Mouse (Mus musculus): ENCODE results near the gene Tuba1b.
"Not testable (repeated sequence)": the region's sequence is repeated elsewhere in the genome, so short reads cannot be mapped to it uniquely, and the experiment has no call there.

Gene Tuba1b

DNA sequence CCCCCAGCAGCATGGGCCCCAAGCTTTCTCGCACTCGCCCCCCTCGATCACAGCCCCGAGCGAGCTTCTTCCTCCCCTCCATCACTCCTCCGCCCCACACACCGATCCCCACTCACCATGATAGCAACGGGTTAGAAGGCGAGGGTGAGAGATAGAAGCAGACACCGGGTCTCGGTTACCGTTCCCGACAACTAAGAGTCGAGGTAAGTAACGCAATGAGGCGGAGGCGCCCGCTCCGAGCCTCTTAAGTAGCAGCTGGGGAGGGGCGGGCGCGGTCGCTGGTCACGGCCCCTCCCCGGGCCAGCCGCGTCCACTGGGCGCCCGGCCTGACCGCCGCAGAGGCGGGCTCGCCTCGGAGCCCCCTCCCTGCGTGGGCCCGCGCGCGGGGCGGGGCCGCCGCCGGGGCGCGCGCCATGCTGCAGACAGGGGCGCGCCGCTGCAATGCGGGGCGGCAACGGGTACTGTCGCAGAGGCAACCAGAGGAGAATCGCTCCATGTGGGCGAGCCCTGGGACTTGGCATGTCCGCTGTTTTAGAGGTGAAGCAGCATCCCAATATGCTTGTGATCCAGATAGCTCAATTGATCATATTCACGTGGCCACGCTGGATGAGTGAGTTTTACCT is at the start of gene Tuba1b:
Gene Tuba1b, minus strand, starts transcription at position 349 of the 623 bp plus-strand sequence.
- peak; percentile 93 to 95 for DNase-seq

DNA sequence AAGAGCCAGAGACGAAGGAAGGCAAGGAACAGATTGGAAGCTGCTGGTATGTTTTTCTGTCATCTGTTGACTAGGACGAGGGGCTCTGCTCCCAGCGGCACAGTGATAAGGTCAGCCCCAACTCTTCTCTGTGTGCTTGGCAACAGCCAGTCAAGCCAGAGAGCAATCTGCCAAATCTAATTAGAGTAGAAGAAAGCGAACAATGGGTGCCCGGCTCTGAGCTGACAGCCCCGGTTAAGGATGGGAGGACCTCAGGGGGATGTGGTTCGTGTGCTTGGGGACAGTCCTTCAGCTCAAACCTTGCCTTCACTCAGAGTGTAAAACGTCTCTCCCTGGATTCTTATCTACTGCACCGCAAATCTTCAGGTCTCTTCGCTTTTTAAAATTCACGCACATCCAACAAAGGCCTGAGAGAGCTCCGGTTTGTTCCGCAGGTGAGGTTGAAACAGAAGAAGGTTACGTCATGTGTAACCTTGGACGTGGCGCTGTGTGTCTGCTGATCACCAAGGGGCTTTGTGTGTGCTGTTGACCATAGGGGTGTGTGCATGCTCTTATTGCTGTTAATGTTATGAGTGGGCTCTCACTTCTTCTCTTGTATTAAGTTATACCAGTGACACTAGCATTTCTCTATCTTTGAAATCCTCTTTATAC is 49.2 kb upstream of the Tuba1b start:
- DNase-seq, result no peak

DNA sequence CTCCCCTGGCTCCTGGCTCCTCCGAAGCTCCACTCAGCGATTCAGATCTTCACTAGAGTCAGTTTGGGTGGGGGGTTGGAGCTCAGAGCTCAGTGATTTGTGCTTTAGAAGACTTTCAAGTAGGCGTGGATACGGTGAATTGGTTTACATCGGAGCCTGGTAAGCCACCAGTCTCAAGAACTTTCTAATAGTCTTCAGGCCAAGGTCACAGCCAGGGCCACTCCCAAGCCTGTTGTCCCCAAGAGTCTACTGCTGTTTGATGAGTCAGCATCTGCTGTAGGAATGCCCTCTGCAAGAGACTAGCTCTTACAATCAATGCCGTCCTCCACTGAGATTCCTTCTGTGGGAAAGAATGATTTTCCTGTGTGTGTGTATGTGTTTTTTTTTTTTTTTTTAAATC is 47.7 kb upstream of the Tuba1b start:
- no peak for DNase-seq

DNA sequence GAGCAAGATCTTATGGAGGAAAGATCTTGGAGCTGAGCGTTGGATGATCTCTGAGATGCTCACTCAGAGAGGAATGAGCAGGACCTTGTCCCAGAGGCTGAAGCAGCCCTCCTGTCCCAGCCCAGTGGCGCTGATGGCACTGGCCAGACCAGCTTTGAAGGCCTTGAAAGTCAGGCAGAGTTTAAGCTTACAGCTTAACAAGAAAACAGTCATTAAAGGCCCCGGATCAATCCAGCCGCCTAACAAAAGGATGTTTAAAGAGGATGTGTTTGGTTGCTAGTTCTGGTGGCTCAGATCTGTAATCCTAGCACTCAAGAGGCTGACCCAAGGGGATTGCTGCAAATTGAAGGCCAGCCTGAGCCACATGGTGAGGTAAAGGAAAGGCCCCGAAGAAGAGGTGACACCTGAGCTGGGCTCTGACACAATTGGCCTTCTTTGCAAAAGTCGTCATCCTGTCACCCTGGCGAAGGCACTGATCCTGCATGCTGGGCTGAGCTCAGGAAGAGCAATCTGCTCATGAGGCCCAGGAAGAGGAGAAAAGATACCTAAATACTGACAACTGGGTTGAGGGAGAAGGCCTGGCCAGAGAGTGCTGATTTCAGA is 45.7 kb upstream of the Tuba1b start:
- no peak for DNase-seq

DNA sequence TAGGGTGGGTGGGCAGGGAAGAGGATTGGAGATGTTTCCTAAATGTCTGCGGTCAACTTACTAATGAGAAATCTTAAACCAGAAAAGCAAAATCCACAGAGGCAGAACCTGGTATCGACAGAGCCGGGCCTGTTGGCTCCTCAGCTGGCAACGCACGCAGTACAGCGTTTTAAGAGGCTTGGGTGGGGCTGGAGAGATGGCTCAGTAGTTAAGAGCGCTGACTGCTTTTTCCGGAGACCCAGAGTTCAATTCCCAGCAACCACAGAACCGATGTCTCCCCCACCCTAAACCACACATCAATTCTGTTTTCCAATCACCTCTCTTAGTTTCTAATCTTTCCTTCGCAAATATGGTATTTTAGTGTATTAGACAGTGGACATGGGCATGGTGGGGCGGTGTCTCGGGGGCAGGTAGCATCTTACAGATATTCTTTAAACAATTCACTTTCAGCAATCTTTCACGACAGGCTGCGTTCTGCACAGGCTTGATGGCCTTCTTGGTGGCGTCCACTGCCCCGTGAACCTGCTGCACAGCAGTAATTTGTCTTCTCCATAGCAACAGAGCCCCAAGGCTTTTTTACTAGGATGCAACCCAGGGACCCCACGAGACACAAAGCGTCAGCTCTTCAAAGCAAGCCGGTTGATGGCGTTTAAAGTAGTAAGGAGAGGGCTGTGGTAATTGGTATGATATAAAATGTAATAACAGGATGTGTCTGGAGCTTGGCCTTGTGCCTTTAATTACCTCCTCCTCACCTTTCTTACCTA is 44.2 kb upstream of the Tuba1b start:
- DNase-seq, result no peak

DNA sequence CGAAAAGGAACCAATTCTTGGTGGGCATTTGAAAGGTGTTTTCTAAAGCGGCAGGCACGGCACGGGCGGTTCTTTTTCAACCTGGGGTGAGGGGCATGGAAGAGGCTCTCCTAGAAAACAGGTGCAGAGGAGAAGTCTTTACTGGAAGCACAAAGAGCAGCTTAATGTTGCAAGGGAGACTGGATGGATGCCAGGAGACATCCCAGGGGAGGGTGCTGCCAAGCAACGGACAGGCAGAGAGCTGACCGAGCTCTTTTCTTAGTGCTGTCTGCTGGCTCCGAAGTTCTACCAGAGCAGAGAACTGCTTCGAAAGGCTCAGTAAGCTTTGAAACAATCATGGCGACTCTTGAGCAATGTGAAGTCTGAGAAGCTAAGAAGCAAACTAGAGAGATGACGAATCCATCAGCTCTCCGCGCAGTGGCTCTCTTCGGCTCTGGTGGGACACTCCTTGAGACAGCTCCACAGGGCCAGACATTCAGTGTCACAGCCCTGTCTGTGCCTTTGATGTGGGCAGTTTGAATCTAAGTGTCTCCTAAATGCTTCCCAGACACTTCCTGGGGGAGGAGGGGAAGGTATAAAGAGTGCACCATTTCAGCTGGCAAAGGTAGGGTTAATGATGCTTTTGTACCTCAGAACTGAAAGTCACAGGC is 43.5 kb upstream of the Tuba1b start:
- peak; percentile 90 to 95 for DNase-seq

DNA sequence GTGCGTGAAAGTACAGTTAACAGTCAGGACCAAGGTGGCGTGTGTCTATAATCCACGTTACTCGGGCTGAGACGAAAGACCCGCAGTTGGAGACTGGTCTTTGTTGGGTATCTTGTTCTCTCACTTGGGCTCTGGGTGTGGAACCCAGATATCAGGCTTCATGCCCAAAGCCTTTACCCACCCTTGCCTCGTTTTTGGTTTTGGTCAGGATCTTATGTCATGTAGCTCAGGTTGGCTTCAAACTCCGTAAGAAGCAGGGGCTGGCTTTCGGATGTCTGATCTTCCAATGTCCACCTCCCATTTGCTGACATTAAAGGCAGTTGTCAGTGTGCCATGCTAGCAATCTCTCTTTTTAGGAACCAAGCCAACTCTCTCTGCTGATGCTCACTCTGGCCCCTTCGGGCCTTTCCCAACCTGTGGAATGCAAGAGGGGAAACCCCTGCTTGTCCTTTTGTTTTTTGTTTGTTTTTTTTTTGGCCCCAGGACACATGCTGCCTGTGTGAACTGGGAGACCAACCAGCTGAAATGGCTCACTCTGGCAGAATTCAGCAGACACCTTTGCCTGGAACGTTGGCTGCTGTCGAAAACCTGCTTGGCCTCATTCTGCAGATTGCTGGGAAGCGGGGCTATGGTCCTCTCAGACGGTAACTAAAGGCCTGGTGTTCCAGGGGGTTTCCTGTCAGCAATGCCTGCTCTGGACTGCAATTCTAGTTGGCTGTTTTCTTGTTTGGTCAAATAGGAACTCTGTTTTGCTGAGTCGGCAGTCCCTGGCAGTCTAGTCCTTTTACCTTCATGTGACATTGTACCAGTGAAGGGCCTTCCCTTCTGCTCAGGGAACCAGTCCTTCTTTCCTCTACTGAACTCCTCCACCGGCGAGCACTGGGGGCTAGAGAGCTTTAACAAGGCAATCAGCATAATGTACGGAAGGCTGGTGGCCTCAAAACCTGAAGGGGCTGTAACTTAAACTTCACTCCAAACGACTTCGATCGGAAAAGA is 42.7 kb upstream of the Tuba1b start:
- DNase-seq, result peak; percentile 53 to 68

DNA sequence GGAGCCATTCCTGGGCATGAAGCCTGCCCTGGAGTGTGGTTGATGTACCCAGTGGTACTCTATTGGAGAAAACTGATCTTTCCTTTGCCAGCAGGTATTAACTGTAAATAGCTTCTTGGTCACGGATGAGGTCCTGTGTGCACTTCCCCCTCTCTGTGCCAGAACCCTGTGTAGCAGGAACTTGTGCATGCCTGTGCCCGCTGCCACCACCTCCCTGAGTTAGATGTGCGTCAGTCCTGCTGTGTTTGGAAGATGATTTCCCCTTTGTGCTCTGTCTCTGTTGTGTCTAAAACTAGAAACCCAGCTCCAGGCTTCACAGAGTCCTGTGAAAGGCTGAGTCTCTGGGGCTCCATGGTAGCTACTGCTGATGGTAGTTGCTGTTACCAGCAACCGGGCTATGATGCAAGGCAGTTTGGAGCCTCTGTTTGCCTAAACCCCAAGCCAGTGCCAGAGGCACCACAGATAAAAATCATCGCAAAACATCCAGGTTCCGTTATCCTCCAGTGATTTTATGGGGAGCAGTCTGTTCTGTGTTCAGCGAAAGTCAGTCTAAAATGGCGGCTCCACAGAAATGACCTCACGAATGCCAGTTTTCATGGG is 38.8 kb upstream of the Tuba1b start:
- peak; percentile 51 to 60 for DNase-seq

DNA sequence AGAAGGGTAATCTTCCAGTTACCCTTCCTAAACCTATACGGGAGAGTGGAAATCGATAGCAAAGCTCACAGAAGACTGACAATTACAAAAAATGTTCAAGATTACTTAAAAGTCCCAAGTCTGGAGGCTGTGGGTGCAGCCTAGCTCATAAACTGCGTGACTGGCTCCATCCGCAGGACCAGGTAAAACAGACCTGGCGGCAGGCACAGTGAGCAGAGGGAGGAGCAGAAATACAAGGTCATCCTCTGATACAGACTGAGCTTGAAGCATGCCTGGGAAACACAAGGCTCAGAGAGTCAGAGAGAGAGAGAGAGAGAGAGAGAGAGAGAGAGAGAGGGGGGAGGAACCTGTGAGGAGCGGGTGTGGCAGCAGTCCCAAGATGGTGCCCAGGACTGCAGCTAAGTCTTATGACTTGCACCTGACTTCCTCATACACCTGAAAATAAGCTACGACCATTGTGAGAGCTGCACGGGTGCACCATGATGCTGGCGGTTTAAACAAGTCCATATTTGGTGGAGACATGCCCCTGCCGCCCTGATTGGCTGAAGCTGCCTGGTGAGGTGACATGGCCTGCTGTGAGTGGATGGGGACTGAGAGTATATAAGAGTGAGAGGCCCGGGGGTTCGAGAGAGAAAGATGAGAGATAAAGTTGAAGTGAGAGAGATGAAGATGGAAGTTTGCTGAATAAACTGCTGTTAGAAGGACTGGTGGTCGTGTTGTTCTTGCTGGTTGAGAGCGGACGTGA is 37.4 kb upstream of the Tuba1b start:
- not testable (repeated sequence) for DNase-seq

DNA sequence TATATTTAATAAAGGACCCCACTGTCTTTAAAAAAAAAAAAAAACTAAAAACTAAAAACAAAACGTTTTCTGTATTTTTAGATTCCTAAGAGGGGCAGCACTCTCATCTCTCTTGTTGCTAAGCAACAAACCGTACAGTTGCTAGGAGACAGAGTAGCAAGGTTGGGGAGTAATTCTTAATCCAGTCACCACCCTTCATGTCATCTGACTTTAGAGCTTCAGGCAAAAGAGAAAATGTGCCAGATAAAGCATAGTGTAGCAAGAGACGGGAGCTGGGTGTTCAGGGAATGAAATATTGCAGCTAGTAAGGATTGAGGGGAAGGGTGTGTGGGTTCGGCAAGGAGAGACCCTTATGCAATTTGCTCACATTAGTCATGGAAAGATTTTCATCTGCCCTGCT is 36.7 kb upstream of the Tuba1b start:
- no peak for DNase-seq

DNA sequence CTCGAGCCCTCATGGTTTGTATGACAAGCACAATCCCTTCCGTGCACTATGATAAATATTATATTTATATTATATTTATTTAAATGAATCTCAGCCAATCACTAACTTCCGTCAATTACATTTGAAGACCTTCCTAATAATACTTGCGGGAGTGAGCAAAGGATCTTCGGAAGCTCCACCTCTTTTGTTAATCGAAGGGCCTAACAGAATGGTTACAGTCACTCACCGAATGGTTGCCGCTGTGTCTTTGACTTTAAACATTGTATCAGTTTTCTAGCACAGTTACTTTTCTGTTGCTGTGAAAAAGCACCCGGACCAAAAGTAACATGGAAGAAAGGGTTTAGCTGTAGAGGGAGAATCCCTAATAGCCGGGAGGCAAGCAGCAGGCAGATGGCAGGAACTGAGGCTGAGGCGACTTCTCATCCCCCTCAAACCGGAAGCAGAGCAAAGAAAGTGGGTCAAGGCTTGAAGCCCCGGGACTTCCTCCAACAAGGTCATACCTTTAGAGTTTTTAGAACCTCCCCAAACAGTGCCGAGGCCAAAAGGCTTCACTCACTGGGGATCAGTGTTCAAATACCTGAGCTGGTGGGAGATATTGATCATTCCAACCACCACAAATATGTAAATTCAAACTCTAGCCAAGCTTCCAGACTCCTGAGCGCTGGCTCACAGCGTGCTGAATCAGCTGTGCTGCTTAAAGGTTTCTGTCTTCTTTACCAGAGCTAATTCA is 35.2 kb upstream of the Tuba1b start:
- DNase-seq, result no peak

DNA sequence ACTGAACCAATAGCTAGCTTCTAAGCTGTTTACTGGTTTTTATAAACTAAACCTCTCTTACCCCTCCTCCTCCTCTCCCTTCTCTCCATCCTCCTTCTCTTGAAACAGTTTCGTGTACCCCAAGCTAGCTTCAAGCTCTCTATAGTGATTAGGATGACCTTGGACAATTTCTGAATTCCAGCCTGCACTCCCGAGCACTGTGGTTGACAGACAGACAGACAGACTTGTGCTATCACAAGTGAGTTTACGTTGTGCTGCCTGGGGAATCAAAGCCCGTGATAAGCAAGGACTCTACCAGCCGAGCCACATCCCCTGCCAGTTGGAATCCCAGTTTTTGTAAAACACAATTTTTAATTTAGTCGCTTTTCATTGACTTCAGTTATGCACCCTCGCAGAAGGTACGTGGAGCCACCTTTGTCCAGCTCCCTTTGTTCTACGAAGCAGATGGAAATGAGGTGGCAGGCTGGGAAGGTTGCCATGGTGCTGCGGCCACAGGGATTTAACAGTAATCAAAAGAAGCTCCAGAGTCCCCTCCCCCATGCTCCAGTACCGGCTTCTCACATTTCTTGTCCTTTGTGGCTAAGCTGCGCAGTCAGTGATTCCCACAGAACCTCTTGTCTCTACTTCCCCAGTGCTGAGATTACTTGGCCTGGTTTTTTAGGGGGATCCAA is 34.5 kb upstream of the Tuba1b start:
- peak; percentile 24 to 54 for DNase-seq

DNA sequence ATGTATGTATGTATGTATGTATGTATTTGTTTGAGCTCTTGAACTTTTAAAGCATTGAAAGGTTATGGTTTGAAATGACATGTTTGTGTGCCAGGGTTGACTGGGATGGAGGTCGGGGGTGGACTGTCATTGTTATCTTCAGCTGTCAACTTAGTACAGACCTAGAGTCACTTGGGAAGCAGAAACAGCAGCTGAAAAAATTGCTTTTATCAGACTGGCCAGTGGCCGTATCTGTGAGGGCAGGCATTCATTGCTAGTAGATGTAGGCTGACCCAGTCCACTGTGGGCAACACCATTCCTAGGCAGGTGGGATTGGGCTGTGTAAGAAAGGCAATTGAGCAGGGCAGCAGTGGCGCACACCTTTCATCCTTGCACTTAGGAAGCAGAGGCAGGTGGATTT is 25.2 kb upstream of the Tuba1b start:
- DNase-seq, result no peak

DNA sequence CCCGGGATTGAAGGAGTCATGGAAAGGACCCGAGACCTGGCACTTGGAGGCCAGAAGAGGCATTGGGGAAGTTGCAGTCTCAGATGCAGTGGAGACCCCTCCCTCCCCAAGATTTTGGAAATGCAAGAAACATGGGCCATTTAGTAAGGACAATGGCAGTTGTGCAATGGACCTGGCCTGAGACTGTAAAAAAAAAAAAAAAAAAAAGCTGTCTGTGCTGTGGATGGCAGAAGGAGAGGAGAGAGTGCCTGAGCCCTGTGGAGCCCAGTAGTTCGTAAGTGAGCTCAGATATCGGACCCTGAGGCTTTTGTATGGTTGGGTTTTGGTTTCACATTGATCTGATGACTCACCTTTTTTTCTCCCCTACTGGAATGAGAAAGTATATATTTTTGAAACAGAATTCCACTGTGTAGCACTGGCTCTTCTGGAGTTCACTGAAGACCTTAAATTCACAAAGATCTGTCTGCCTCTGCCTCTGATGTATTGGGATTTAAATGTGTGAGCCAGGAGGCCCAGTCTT is 24.6 kb upstream of the Tuba1b start:
- DNase-seq, result no peak

DNA sequence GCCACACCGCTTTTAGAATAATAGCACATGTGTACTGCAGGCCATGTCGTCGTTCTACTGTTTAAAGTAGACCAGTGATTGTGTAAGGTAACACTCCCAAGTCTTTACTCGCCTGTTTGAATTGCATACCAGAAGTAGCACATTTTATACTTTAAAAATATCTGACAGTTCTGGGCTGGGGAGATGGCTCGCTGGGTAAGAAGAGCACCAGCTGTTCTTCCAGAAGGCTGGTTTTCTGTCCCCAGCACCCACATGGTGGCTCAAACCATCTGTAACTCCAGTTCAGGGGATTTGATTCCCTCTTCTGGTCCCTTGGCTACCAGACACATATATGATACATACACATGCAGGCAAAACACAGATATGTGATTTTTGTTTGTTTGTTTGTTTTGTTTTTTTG is 23.1 kb upstream of the Tuba1b start:
- no peak for DNase-seq

DNA sequence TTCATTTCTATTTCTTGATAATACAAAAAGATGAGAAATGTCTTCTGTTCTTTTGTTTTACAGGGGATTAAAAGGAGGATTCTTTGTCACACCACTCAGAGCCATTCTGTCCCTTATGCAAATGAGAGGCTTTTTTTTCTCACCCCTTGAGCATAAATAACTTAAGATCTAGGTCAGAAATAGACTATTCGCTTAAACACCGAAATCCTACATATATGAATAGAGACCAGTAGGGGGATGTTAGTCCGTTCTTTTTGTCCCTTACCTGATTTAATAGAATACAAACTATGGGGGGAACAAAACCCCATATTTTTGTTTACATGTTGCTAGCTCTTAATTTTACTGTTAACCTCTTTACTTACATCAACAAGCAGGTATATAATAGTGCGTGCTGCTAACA is 21.6 kb upstream of the Tuba1b start:
- no peak for DNase-seq

DNA sequence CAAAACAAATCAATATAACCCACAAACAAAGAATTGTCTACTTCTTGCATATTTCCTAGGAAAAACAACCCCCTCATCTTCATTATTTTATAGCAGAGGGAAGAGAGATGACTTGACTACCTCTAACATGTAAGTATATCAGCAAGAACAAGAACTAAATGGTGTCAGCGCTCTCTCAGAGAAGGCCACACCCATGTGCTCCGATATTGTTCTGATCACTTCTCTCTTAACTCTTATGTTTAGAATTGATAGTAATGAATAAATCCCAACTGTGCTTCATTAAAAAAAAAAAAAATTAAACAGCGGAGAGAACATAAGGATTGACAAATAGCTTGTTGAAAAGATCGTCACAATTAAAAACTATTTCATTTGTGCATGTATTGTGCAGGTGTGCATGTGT is 21.0 kb upstream of the Tuba1b start:
- no peak for DNase-seq

DNA sequence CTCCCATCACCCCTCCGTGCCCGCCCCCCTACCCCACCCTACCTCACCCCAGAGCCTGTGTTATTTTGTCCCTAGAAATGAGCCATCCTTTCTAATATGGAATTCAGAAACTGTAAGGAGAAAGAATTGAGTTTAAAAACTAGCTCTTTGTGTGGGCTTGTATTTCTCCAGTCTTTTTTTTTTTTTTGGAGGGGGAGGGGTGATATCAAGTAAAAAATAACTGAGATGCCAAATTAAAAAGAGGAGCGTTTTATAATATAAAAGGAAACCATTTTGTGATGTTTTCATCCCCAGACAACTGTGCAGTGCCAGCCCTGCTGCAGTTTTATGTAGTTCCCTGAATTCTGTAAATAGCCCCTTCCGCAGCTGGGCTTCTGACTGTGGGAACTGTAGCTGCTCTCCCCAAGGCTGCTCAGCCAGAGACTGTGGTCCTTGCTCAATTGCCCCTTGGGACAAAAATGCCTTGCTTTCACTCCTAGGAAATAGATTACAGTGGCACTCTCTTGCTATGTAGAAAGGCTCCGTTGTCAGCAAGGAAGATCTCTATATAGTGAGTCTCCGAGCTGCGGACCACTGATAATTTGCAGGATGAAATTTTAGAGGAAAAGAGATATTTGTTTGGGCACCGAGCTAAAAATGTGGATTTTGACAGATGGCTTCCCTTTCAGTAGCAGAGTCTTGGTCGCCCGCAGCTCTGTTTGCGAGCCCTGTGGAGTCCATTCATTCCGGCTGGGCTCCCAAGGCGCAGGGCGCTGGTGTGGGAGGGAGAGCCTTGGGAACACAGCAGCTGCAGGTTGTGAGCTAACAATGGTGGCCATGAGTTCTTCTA is 20.3 kb upstream of the Tuba1b start:
- DNase-seq, result no peak

Measured in kidney, postnatal 36 days (tissue).